Mouse (Mus musculus): ENCODE measurements around the gene Gm49510.

Gene Gm49510

GRCm38 (mm10) chr15:78915660-78916017, 16.2 kb downstream of the Gm49510 start:
- peak; percentile 67 for DNase-seq (ENCODE audit: low spot score)

- no peak for DNase-seq (ENCODE audit: low spot score)
Measured at GRCm38 (mm10) chr15:78916052-78916826, 16.8 kb downstream of the Gm49510 start.

GRCm38 (mm10) chr15:78918126-78918525, 18.7 kb downstream of the Gm49510 start:
- no peak for DNase-seq (ENCODE audit: low spot score)

GRCm38 (mm10) chr15:78919914-78920313, 20.4 kb downstream of the Gm49510 start:
- no peak for DNase-seq (ENCODE audit: low spot score)

- no peak for DNase-seq (ENCODE audit: low spot score)
Measured at GRCm38 (mm10) chr15:78922700-78923099, 23.2 kb downstream of the Gm49510 start.

GRCm38 (mm10) chr15:78923585-78923984, 24.1 kb downstream of the Gm49510 start:
- DNase-seq (ENCODE audit: low spot score): no peak

GRCm38 (mm10) chr15:78925129-78925528, 25.7 kb downstream of the Gm49510 start:
- DNase-seq (ENCODE audit: low spot score): peak; percentile 80

- DNase-seq (ENCODE audit: low spot score): peak; percentile 94
Measured at GRCm38 (mm10) chr15:78926021-78926919, 26.8 kb downstream of the Gm49510 start, which contains the start of gene Lgals1. Gene Lgals1, plus strand, starts transcription at chr15:78926725.

GRCm38 (mm10) chr15:78927021-78927787, 27.7 kb downstream of the Gm49510 start:
- DNase-seq (ENCODE audit: low spot score): peak; percentile 75

- DNase-seq (ENCODE audit: low spot score): peak; percentile 81
Measured at GRCm38 (mm10) chr15:78927788-78928457, 28.5 kb downstream of the Gm49510 start.

GRCm38 (mm10) chr15:78928539-78928938, 29.1 kb downstream of the Gm49510 start:
- no peak for DNase-seq (ENCODE audit: low spot score)

- DNase-seq (ENCODE audit: low spot score): no peak
Measured at GRCm38 (mm10) chr15:78930192-78930706, 30.8 kb downstream of the Gm49510 start.

GRCm38 (mm10) chr15:78930801-78931426, 31.4 kb downstream of the Gm49510 start:
- DNase-seq (ENCODE audit: low spot score): no peak

GRCm38 (mm10) chr15:78931577-78931976, 32.1 kb downstream of the Gm49510 start:
- DNase-seq (ENCODE audit: low spot score): no peak

GRCm38 (mm10) chr15:78934784-78935320, 35.4 kb downstream of the Gm49510 start, which contains the start of gene Nol12:
Gene Nol12, plus strand, starts transcription at chr15:78934933.
- peak; percentile 81 for DNase-seq (ENCODE audit: low spot score)

GRCm38 (mm10) chr15:78936403-78936802, 36.9 kb downstream of the Gm49510 start:
- no peak for DNase-seq (ENCODE audit: low spot score)

- DNase-seq (ENCODE audit: low spot score): no peak
Measured at GRCm38 (mm10) chr15:78937311-78937710, 37.8 kb downstream of the Gm49510 start.

GRCm38 (mm10) chr15:78937963-78938362, 38.5 kb downstream of the Gm49510 start:
- no peak for DNase-seq (ENCODE audit: low spot score)

GRCm38 (mm10) chr15:78940325-78940724, 40.9 kb downstream of the Gm49510 start:
- DNase-seq (ENCODE audit: low spot score): no peak

GRCm38 (mm10) chr15:78942663-78943062, 43.2 kb downstream of the Gm49510 start:
- peak; percentile 89 for DNase-seq (ENCODE audit: low spot score)

Measured in testis, postnatal 10 days (tissue).